In the genomic region with DNA sequence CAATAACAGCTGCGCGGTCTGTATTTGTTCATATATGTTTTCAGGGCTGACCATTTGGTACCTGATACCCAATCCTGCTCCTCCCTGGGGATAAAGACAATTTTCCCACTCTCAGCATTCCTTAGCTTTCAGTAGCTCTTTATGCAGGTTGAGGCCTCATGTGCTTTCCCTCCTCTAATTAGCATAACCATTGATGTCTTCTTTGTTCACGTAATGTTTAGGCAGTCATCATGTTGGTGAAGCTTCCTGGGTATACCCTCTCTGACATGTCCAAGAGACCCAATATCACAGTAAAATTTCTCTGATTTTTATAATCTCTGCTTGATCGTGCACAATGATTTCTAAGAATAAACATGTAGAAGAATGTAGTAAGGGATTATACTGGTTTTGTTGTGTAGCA, we compare ENCODE assay signal across 17 mouse cellular contexts.
"Had no signal": no experiment of that assay in that cellular context is flagged by ENCODE, and none has a peak within 500 bp of the region (broad histone marks: within the 10 kb centered on the region; RNA-seq: fewer than 3 reads in every experiment).

No protein-coding gene starts in this region.

- H3K4me2 ChIP-seq: kidney, embryonic 15.5 days; liver, embryonic 13.5 days; neural tube, embryonic 13.5 days had no signal

- DNase-seq: kidney, adult 8-10 months; kidney, postnatal 10 days; kidney, postnatal 36 days; layer of hippocampus, postnatal 36 days; liver, embryonic 13.5 days; lung, adult 2 months; lung, postnatal 14 days; lung, postnatal 4 days; midbrain, embryonic 14.5 days; retina, postnatal 1 day; right cerebral cortex, postnatal 25 days; spleen, adult 18-20 months; thymus, adult 18-20 months; thymus, postnatal 36 days had no signal

- H3K36me3 ChIP-seq: kidney, embryonic 15.5 days; liver, embryonic 13.5 days; neural tube, embryonic 13.5 days had no signal

- H3K27ac ChIP-seq: kidney, embryonic 15.5 days; left cerebral cortex, adult 2 months; liver, embryonic 13.5 days; neural tube, embryonic 13.5 days had no signal

- H3K9me3 ChIP-seq: kidney, embryonic 15.5 days; liver, embryonic 13.5 days; neural tube, embryonic 13.5 days had no signal

- H3K27me3 ChIP-seq: kidney, embryonic 15.5 days; liver, embryonic 13.5 days; neural tube, embryonic 13.5 days had no signal

- H3K9ac ChIP-seq: kidney, embryonic 15.5 days; liver, embryonic 13.5 days; neural tube, embryonic 13.5 days had no signal

- H3K4me1 ChIP-seq: kidney, embryonic 15.5 days; liver, embryonic 13.5 days; neural tube, embryonic 13.5 days had no signal

- H3K4me3 ChIP-seq: kidney, embryonic 15.5 days; left cerebral cortex, adult 2 months; liver, embryonic 13.5 days; neural tube, embryonic 13.5 days had no signal
